Mouse (Mus musculus) testis, adult 2 months (tissue): ENCODE results near the gene Endog.

Experiments used
- CTCF ChIP-seq: fragments of 200-500 bp; IDR thresholded peaks from 2 replicates; pipeline ENCODE4 v1.5.1; 2012; ENCODE audit warnings: low read depth, mild to moderate bottlenecking, inconsistent platforms, low read length, moderate library complexity; ENCODE audit not compliant: control insufficient read depth, insufficient read depth, insufficient replicate concordance
- POLR2A ChIP-seq: fragments of 200-500 bp; IDR thresholded peaks from 2 replicates; pipeline ENCODE4 v1.6.1; 2012; ENCODE audit warnings: low read depth, mild to moderate bottlenecking, inconsistent platforms, low read length, moderate library complexity; ENCODE audit not compliant: control insufficient read depth

GRCm38 (mm10) chr2:30183721-30184120 lies 12.4 kb downstream of the Endog start:
- TF ChIP-seq CTCF: no peak
- no peak for TF ChIP-seq POLR2A
